Mouse (Mus musculus): ENCODE measurements at regions not wholly inside any gene's neighbourhood (a gene's known extent, or its start where the extent isn't known, plus 50 kb on each side); places are given as distances from the start of the nearest gene placed in this dataset.

DNA sequence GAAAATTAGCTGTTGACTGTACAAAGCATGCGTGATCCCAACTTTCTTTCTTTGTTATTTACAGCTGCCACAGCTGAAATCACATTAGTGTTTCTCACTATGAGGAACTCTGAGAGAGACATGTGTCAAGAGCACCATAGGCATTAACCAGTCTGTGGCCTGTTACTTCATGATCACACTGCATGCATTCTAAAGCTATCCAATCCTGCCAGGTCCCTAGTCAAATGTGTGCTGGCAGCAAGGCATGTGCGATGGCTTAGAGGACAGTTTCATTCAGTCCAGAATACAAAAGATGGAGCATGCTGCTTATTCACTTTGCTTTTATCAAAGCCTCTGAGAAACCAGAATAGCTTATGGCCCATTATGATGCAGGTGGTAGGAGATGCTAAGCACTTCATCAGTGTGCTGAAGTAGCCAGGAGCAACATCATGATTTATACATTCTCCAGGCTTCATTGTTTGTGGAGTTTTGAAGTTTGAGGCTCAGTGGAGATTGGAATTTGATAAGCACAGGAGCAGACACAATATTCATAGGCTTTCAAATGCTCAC is 882.9 kb upstream of the Lrrn3 start:
- H3K36me3 ChIP-seq (ENCODE audit: control insufficient read depth in 1 of 2, insufficient read depth in 2 of 2, low read length in 2 of 2): no peaks in the 10 kb centered on the region
- H3K79me2 ChIP-seq (ENCODE audit: control insufficient read depth, insufficient read depth, low read length, poor library complexity): no peaks in the 10 kb centered on the region
- H3K4me1 ChIP-seq (ENCODE audit: control insufficient read depth in 1 of 2, insufficient read depth in 2 of 2, low read length in 2 of 2): no peaks in the 10 kb centered on the region
- TF ChIP-seq MAFK (IDR thresholded peaks at IDR 0.05; ENCODE audit: borderline replicate concordance, low read depth, low read length): no peak
- no peaks in the 10 kb centered on the region for H3K9me3 ChIP-seq (replicated peaks; ENCODE audit: insufficient read depth, low read length)
- no peak for DNase-seq (ENCODE audit: low read depth, low spot score)
- no peak overlapping the region for H3K9ac ChIP-seq (ENCODE audit: control insufficient read depth, low read depth, low read length, poor library complexity, severe bottlenecking)
- no peaks in the 10 kb centered on the region for H3K27me3 ChIP-seq (ENCODE audit: control insufficient read depth in 1 of 2, insufficient read depth in 2 of 2, low read length in 2 of 2)
- H3K4me3 ChIP-seq (ENCODE audit: control insufficient read depth in 1 of 2, insufficient read depth in 1 of 2, low read depth in 2 of 2, low read length in 2 of 2): no peak overlapping the region
- no peak overlapping the region for H3K27ac ChIP-seq (ENCODE audit: control insufficient read depth, low read depth, low read length)

DNA sequence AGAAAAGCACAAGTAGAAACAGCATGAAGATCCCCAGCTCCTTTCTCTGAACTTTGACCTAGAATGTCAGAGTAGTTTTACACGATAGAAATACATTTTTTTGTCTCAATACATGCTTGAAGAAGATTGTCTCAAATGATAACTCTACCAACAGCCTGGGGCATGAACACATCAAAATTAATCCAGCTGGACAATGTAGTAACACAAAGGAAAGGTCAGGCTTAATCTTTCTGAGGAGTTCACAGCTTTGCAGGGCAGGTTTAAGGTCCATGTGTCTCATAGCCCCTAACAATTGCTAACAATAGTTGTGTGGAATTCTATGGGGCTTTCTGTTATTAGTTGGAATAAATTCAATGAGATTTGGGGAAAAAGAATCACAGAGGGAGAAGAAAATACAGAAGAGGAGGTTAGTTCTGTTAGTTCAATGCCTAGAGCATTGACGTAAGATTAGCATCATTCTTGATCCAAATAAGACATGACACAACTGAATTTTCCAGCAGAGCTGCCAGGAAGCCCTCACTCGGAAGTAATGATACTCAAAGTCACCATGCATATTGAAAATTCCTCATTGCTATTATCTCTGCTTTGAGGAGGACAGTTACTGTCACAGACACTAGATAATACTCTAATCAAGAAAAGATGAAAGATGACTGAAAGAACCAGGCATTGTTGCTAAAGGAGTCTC is 852.9 kb upstream of the Lrrn3 start:
- no peaks in the 10 kb centered on the region for H3K36me3 ChIP-seq (ENCODE audit: control insufficient read depth in 1 of 2, insufficient read depth in 2 of 2, low read length in 2 of 2)
- H3K9me3 ChIP-seq (replicated peaks; ENCODE audit: insufficient read depth, low read length): no peaks in the 10 kb centered on the region
- H3K27ac ChIP-seq (ENCODE audit: control insufficient read depth, low read depth, low read length): no peak overlapping the region
- H3K9ac ChIP-seq (ENCODE audit: control insufficient read depth, low read depth, low read length, poor library complexity, severe bottlenecking): no peak overlapping the region
- no peaks in the 10 kb centered on the region for H3K27me3 ChIP-seq (ENCODE audit: control insufficient read depth in 1 of 2, insufficient read depth in 2 of 2, low read length in 2 of 2)
- TF ChIP-seq USF1 (IDR thresholded peaks at IDR 0.05; ENCODE audit: low read depth, low read length) (no peak), CTCF (IDR thresholded peaks at IDR 0.05 in 2 of 3, conservative IDR thresholded peaks at IDR 0.05 in 1 of 3; ENCODE audit: control insufficient read depth in 1 of 3, insufficient read depth in 1 of 3, low read depth in 2 of 3, low read length in 3 of 3, poor library complexity in 1 of 3, severe bottlenecking in 1 of 3) (no peak), RAD21 (IDR thresholded peaks at IDR 0.05; ENCODE audit: low read depth, low read length) (no peak), ELF1 (IDR thresholded peaks at IDR 0.05; ENCODE audit: low read depth, low read length) (no peak), NRF1 (IDR thresholded peaks at IDR 0.05; ENCODE audit: insufficient read depth, low read depth, low read length, poor library complexity, severe bottlenecking) (no peak)
- H3K4me1 ChIP-seq (ENCODE audit: control insufficient read depth in 1 of 2, insufficient read depth in 2 of 2, low read length in 2 of 2): no peaks in the 10 kb centered on the region
- no peaks in the 10 kb centered on the region for H3K79me2 ChIP-seq (ENCODE audit: control insufficient read depth, insufficient read depth, low read length, poor library complexity)
- no peak for DNase-seq (ENCODE audit: low read depth, low spot score)
- no peak overlapping the region for H3K4me3 ChIP-seq (ENCODE audit: control insufficient read depth in 1 of 2, insufficient read depth in 1 of 2, low read depth in 2 of 2, low read length in 2 of 2)

DNA sequence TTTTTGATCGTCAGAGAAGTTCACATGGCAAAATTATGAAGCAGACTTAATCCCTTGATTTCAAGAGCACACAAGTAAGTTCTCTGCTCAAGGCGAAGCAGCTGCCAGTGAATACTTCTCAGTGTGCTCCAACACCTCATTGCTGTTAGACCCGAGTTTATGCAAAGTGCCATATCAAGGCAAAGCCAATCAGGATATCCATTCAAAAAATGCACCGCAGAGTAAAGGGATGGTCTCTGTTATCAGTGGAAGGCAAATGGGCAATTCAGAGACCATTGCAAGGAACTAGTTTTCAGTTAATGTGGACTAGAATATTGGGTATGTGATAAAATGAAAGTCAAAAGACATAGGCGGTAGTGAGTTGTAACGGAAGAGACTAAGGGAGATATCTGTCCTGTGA is 820.2 kb upstream of the Lrrn3 start:
- Histone ChIP-seq H3K27ac (ENCODE audit: control insufficient read depth, low read depth, low read length) (no peak overlapping the region), H3K4me1 (ENCODE audit: control insufficient read depth in 1 of 2, insufficient read depth in 2 of 2, low read length in 2 of 2) (no peaks in the 10 kb centered on the region), H3K4me3 (ENCODE audit: control insufficient read depth in 1 of 2, insufficient read depth in 1 of 2, low read depth in 2 of 2, low read length in 2 of 2) (no peak overlapping the region; a peak in 1 of 4 replicates), H3K9ac (ENCODE audit: control insufficient read depth, low read depth, low read length, poor library complexity, severe bottlenecking) (no peak overlapping the region), H3K79me2 (ENCODE audit: control insufficient read depth, insufficient read depth, low read length, poor library complexity) (no peaks in the 10 kb centered on the region), H3K9me3 (replicated peaks; ENCODE audit: insufficient read depth, low read length) (no peaks in the 10 kb centered on the region), H3K36me3 (ENCODE audit: control insufficient read depth in 1 of 2, insufficient read depth in 2 of 2, low read length in 2 of 2) (no peaks in the 10 kb centered on the region), H3K27me3 (ENCODE audit: control insufficient read depth in 1 of 2, insufficient read depth in 2 of 2, low read length in 2 of 2) (no peaks in the 10 kb centered on the region)
- DNase-seq (ENCODE audit: low read depth, low spot score): peak; percentile 22
- no peak for TF ChIP-seq ZNF384 (IDR thresholded peaks at IDR 0.05; ENCODE audit: low read depth, low read length)
